Mouse (Mus musculus) hindbrain, embryonic 14.5 days (tissue): ENCODE results near the gene Cdca8. TPM values are rescaled to one million over a fixed set of nuclear protein-coding genes. Genes with fewer than 3 reads are reported as not detected.

Source experiments
- polyA plus RNA-seq: library from polyadenylated mRNA; unstranded; fragments of >200 nt; fragmentation: Nextera tagmentation; extraction: Ambion mirVana; gene quantifications from 2 replicates; pipeline ENCODE4 v1.2.1, GENCODE M21; 2014

The Cdca8 gene
- polyA plus RNA-seq, 1 experiment from 2014 or later, result 19.0 TPM

Other genes starting within 250 kb of the Cdca8 start
- 33.5 and 33.6 TPM in 2 replicates for gene Utp11, start 245.7 kb downstream of the Cdca8 start, polyA plus RNA-seq
- 1.8 and 2.2 TPM in 2 replicates for gene Fhl3, start 238.6 kb downstream of the Cdca8 start, polyA plus RNA-seq
- 88.9 and 89.3 TPM in 2 replicates for gene Sf3a3, start 224.5 kb downstream of the Cdca8 start, polyA plus RNA-seq
- gene Inpp5b, start 197.5 kb downstream of the Cdca8 start, polyA plus RNA-seq, result 21.0 and 21.1 TPM in 2 replicates
- gene Mtf1, start 137.2 kb downstream of the Cdca8 start, polyA plus RNA-seq, result 10.6 and 13.2 TPM in 2 replicates
- 54.2 and 55.1 TPM in 2 replicates for gene Yrdc, start 88.6 kb downstream of the Cdca8 start, polyA plus RNA-seq
- gene 1110065P20Rik, start 88.1 kb downstream of the Cdca8 start, polyA plus RNA-seq, result 93.5 and 102 TPM in 2 replicates
- 16.9 and 17.6 TPM in 2 replicates for gene Maneal, start 77.1 kb downstream of the Cdca8 start, polyA plus RNA-seq
- gene Epha10, start 58.4 kb downstream of the Cdca8 start, polyA plus RNA-seq, result 8.4 and 8.7 TPM in 2 replicates
- gene 9930104L06Rik, start 2.3 kb downstream of the Cdca8 start, polyA plus RNA-seq, result 4.1 and 5.2 TPM in 2 replicates
- gene Rspo1, start 47.1 kb upstream of the Cdca8 start, polyA plus RNA-seq, result 1.2 and 1.9 TPM in 2 replicates
- gene Gnl2, start 77.3 kb upstream of the Cdca8 start, polyA plus RNA-seq, result 81.6 and 86.1 TPM in 2 replicates
- 1.5 and 1.8 TPM in 2 replicates for gene Dnali1, start 126.4 kb upstream of the Cdca8 start, polyA plus RNA-seq
- 23.7 and 26.2 TPM in 2 replicates for gene Snip1, start 127.4 kb upstream of the Cdca8 start, polyA plus RNA-seq
- gene Meaf6, start 145.8 kb upstream of the Cdca8 start, polyA plus RNA-seq, result 165 and 171 TPM in 2 replicates
- gene Zc3h12a, start 188.5 kb upstream of the Cdca8 start, polyA plus RNA-seq, result 0.09 and 0.43 TPM in 2 replicates